Mouse (Mus musculus): Measurements from ENCODE around the gene Gfra1.

DNA sequence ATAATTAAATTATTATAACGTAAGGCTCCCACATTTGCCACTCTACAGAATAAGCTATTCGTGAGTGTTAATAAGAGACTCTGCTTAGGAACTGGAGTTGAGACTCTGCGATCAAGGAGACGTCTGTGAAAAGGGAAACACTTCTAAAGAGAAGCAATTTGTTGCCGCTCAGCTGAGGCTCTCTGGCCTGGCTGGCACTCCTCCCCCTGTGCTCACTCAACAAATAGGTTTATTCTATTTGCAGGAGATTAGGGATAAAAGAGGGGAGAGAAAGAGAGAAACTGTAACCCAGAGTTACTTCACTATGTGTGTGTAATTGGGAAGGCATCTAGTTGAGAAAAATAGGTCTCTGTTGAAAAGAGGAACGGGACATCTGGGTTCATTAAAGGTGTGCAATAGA lies 204.6 kb downstream of the Gfra1 start:
- TF ChIP-seq CTCF (IDR thresholded peaks at IDR 0.05; ENCODE audit: extremely low read depth, insufficient read depth, insufficient read length, insufficient replicate concordance) (no peak), POLR2A (IDR thresholded peaks at IDR 0.05; ENCODE audit: low read depth, low read length) (no peak)

Data from spleen, adult 2 months (tissue).